Mouse (Mus musculus): Measurements from ENCODE around the gene Fhl2. TPM values are rescaled to one million over a fixed set of nuclear protein-coding genes. Genes with fewer than 3 reads are reported as not detected.
"Not testable (repeated sequence)": the region's sequence is repeated elsewhere in the genome, so short reads cannot be mapped to it uniquely, and the experiment has no call there.

Fhl2 gene
- total RNA-seq, 2 experiments from 2014 or later = 6.5 to 11.0 TPM

DNA sequence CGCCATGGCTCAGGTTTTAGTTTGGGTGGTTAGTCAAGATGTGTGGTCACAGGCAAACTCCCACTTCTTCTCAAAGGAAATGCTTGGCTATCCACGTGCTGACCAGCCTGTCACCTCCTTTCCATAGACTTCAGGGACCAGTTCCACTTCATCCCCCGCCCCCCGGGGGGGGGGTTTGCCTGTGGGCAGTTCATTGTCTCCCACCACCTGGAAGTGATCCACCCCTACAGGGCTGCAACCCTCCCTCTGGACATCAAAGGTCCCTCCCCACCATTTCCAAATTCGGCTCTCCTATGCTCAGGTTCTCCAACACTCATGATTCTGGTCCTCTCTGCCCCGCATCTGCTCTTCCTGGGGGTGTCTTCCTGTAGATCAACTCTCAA, 33.7 kb downstream of the Fhl2 start:
- DNase-seq = no peak
- intact Hi-C loops (cut with DNase I; ENCODE audit: low total_unique reads) = no loop called here

DNA sequence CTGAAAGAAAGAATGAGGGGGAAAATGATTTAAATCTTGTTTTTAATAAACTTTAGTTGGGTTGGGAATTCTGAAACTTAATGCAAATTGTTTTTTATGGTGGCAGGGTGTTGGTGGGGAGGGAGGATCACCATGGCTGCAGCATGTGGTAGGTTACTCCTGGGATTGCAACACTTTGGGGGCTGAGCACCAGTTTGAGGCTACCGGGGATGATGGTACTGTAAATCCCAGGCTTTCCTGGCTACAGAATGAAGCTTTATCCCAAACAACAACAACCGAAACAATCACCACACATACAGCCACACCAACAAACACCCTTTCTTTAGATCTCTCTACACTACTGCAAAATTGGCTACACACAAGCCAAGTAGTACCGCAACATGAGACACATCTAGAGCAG, 34.4 kb downstream of the Fhl2 start:
- DNase-seq = no peak
- intact Hi-C loops (cut with DNase I; ENCODE audit: low total_unique reads) = no loop called here

DNA sequence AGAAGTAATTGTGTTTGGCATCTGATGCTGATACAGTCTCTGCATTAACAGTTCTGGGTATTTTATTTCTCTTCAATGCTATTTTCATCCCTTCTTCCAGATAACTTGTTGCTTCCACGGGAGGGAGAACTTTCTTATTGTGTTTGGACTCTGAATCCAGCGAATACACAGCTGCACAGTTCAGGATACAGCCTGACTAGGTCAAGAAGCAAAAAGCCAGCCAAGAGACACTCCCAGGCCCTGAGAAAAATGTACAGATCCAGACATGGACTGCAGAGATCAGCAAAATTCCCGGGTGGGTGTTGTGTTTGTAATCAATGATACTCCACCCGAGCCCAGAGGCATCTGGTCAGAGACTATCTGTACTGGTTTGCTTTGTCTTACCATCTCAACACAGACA, 37.4 kb downstream of the Fhl2 start:
- intact Hi-C loops (cut with DNase I; ENCODE audit: low total_unique reads) = no loop called here
- no peak for DNase-seq

DNA sequence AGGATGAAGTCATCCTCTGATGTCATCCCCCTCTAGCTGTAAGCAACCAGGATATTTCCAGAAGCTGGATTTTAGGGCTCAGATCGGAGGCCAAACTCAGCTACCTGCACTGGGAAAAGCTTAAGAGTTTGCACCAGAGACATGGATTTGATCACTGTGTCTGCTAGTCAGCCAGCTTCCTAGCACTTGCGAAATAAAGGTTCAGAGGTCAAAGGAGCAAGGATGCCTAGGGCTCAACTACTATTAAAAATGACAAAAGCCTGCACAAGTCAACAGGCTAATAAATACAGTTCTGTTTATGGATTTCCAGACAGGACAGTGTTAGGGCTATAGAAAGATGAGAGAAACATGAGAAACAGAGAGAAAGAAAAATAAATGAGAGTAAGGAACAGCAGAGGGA, 38.9 kb downstream of the Fhl2 start:
- DNase-seq = no peak
- intact Hi-C loops (cut with DNase I; ENCODE audit: low total_unique reads) = no loop called here

DNA sequence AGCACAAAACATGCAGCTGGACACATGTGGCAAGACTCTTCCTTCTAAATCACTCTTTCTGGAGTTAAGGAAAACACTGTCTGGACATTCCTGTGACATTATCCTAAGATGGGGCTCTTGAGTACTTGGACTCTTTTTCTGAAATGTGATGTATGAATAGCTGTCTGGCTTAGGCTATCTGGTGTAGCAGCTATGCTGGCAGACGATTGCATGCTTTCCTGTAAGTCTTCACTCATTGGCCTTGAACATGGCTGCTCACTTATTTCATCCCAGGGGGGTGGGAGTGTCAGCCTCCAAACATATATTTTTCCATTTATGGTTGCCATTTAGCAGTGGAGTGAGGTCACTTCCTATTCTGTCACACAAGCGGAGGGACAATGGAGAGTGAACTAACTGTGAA, 42.3 kb downstream of the Fhl2 start:
- DNase-seq = no peak
- intact Hi-C loops (cut with DNase I; ENCODE audit: low total_unique reads) = no loop called here

DNA sequence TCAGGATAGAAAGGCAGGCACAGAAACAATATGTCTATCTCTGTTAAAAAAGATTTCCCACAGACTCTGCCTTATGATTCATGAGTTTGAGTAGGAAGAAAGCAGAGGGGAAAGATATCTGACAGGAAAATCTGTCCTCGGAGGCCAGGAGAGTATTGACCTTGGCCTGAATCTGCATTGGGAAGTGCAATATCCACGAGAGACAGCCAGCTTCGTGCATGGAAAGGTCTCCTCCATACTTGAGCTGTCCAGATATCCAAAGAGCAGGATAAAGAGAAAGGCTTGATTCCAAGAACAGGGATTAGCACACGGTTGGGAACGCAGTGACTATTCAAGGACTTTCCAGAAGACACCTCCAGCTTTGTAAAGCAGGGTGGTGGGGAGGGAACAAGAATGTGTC, 43.2 kb downstream of the Fhl2 start:
- no peak for DNase-seq
- intact Hi-C loops (cut with DNase I; ENCODE audit: low total_unique reads) = no loop called here

DNA sequence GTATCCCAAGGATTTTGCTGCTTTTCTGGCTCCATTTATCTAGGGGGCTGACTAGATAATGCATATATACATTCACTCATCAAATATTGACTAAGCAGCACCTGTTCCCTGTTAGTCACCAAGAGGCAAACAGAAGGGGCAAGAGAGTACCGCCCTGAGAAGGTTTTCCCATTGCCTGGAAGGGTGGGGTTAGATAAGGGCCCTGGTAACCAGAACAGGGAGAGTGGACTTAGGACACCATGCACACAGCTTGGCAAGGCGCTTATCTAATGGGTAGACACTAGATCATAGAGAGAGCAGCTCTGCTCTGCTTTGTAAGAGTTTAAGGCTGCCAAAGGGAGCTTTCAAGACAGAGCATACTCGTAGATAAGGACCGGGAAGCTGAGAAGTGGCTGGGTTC, 44.2 kb downstream of the Fhl2 start:
- DNase-seq = no peak
- intact Hi-C loops (cut with DNase I; ENCODE audit: low total_unique reads) = no loop called here

DNA sequence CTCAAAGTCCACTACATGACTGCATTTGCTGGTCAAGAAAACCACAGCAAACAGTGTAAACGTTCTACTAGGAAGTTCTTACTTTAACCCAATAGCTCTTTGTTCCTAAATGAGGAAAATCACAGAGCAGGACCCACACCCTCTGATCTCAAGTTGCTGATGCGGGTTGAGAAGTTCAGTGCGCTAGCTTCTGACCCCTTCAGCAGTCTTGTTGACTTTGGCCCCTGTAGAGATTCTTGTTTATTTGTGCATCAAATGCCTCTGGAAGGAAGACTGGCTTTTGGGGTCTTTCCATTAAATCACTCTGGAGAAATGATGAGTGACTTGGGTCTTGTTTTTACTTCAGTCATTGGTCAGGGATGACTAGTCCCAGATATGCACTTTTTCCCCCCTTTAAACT, 46.6 kb downstream of the Fhl2 start:
- no peak for DNase-seq
- intact Hi-C loops (cut with DNase I; ENCODE audit: low total_unique reads) = no loop called here

DNA sequence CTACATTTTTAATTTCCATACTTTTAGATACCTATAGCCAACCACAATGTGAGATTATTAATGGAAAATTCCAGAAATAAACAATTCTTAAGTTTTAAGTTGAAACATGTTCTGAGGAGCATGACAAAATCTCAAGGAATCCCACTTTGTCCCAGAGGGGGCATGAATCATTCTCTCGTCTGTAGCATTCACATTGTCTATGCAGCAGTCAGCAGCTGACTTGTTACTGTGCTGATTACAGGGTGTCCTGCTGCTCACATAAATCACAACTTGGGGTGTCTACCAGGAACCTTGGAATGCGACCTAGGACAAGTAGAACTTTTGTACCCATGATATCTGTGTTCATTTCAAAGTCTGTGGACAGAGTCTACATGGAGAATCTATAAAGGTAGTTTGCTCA, 49.3 kb downstream of the Fhl2 start:
- no peak for DNase-seq
- intact Hi-C loops (cut with DNase I; ENCODE audit: low total_unique reads) = no loop called here

DNA sequence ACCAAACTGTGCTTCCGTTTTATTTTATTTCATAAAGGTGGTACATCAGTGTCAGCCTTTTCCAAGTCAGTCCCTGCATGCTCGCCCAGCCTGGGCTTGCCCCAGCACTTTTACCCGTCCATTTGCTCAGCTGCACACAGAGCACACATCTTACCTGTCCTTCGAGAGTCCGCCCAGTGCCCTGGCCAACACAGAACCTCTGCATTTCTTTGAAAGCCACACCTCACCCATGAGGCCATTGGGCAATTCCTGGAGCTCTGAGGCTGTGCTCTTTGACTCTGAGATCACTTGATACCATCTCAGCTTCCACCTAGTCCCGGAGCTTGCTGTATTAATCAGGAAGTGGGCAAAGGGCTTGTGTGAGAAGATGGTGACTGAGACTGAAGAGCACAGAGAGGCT, 51.4 kb downstream of the Fhl2 start:
- intact Hi-C loops (cut with DNase I; ENCODE audit: low total_unique reads) = no loop called here
- DNase-seq = no peak

DNA sequence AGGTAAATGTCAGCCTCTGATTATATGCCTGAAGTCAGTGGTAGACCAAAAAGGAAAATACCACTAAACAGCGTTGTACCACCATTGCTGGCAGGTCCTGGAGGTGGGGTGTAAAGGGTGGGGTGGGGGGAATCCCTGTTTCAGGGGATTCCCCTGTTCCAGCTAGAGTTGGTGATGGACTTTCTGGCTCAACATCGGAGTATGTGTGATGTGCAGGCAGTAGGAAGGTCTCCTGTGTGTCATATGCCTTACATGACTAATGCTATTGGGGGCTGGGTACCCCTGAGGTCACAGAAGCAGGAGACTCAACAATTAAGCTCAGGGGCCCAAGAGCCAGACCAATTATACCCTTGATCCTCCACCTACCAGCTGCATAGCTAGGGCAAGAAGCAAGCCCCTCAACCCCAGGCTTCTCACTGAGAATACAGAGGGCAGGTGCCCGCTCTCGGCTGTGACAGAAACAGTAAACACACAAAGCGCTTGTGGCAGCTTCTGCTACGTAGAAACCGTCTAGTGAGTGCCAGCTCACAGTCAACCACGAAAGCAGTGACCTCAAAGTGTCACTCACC, 52.4 kb downstream of the Fhl2 start:
- intact Hi-C loops (cut with DNase I; ENCODE audit: low total_unique reads) = no loop called here
- DNase-seq = no peak

DNA sequence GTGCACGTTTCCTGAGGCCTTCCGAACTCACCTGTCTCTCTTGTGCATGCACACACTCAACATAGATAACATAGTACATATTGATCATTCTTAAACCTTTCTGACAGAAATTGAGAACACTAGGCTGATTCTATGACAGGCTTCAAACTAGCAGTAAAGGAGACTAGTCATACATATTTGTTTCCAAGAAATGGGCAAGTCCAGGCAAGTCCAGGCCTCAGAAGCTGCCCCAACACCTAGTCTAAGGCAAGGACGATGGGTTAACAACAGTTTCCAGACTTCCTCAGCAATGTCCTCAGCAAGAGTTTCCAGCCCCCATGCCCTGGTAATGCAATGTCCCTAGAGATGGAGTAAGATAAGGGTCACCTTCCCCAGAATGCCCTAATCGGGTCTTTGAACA, 53.0 kb downstream of the Fhl2 start:
- DNase-seq = no peak
- intact Hi-C loops (cut with DNase I; ENCODE audit: low total_unique reads) = no loop called here

DNA sequence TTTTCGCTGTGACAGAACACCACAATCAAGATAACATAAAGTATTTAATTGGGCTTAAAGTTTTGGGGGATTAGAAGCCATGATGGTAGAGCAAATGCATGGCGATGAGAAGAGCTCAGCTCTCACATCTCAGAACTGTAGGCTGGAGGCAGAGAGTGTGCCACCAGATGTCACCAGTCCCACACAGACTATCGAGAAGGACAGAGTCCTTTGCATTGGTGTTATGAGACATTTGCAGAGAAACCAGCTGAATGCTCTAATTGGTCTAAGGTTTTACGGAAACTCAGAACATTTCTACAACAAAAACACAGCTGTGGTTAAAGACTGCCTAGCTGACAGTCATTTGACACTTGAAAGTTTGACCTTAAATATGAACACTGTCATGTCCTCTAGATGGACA, 53.5 kb downstream of the Fhl2 start:
- intact Hi-C loops (cut with DNase I; ENCODE audit: low total_unique reads) = no loop called here
- no peak for DNase-seq

DNA sequence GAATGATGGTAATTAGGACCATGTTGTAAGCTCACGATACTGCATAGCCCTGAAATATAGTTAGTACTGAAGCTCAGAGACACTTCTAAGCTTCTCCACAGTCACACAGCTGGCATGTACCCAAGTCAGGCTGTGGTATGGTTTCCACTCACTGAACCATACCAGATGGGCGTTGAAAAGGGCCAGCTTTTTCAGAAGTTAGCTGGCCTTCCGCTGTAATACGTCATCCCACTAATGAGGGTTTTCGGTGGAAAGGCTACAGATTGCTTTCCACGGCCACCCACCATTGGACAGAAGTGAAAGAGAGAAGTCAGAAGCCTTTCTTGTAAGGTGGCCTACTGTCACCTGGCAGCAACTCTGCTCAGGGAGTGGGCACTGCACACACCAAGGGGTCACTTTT, 53.9 kb downstream of the Fhl2 start:
- no peak for DNase-seq
- intact Hi-C loops (cut with DNase I; ENCODE audit: low total_unique reads) = no loop called here

DNA sequence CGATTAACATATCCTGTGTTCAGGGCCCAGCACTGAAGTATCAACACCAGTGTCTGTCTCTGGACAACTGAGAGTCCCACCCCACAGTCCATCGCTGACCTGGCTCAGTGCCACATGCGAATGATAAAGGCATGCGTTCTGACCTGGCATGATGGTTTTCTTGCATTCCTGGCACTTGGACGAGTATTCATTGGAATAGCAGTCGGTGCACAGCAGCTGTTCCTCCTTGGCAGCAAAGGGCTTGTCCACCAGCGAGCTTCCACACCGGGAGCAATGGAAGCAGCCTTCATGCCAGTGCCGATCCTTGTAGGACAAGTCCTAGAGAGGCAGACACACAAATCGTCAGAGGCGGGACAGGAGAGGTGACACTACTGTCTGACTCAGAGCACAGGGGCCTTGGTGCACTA, 55.2 kb downstream of the Fhl2 start:
- peak; percentile 25 for DNase-seq
- intact Hi-C loops (cut with DNase I; ENCODE audit: low total_unique reads) = loop anchor here (2.0 kb wide), 1 partner anchor 121 kb away; no protein-coding TSS in a partner anchor

DNA sequence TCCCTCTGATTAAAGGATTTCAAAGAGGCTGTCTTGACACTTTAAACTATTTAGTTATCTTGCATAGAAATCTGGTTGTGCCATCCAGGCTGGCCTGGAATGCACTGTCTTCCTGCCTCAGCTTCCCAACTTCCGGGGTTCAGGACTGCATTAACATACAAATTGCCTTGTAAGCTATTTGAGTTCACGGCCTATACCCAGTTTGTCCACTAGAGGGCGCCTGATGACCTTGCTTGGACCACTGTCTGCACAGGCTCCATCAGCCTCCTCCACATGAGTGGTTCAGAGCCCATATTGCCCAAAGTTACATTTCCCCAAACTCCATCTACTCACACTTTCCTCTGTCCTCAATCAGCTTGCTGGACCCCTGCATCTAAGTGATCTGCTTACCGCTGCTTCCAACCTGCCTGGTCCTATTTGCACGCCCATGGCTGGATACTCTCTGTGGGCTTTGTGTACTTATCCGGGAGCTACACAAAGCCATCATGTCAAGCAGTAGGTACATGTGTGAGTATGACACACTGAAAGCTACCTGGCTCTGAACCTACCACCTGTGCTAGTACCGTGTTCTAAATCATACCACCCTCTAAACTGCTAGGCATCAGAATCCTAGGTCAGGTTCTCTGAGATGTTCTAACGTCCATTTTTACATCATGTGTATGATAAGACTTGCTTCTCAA, 57.1 kb downstream of the Fhl2 start:
- intact Hi-C loops (cut with DNase I; ENCODE audit: low total_unique reads) = loop anchor here (2.0 kb wide), 1 partner anchor 123 kb away; no protein-coding TSS in a partner anchor
- DNase-seq = peak; percentile 83

DNA sequence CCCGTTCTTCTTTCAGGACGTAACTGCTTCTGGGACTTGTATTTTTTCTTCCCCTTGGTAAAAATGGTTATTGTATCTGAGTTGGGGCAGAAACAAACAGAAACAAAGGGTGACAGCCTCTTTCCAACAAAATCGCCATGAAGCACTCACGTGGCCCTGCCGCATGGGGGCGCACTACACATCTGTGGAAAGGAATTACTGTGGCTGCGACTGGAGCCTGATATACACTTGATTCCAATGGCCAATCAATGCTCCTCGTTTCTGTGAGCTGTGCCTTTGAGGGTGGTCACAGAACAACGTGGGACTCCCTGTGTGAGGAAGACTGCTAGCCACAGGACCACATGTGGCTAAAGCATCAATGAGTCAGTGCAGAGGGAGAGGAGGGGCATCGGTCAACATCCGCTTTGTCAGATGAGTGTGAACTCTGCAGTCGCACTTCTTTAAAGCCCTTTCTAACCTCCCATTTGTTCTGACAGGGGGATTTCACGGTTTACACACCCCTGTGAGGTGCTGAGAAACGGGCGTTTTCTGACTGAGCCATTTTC, 58.4 kb downstream of the Fhl2 start:
- no peak for DNase-seq
- intact Hi-C loops (cut with DNase I; ENCODE audit: low total_unique reads) = no loop called here

DNA sequence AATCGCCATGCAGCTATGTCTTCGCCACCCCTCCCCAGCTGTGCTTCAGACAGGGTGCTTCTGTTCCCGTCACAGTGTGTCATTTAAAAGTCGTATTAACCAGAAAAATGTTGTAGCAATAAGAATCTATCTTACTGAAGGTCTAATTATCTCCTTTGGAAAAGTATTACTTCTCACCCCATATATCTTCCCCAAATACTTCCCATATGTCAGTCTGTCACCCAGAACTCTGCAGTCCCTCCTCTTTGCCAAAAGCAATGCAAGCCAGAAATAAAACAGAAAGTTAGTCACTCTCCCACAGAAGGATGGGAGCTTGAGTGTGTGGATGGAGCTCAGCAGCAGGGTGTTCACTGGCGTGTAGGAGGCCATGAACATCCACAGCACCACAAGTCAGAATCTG, 59.5 kb downstream of the Fhl2 start:
- no peak for DNase-seq
- intact Hi-C loops (cut with DNase I; ENCODE audit: low total_unique reads) = no loop called here

DNA sequence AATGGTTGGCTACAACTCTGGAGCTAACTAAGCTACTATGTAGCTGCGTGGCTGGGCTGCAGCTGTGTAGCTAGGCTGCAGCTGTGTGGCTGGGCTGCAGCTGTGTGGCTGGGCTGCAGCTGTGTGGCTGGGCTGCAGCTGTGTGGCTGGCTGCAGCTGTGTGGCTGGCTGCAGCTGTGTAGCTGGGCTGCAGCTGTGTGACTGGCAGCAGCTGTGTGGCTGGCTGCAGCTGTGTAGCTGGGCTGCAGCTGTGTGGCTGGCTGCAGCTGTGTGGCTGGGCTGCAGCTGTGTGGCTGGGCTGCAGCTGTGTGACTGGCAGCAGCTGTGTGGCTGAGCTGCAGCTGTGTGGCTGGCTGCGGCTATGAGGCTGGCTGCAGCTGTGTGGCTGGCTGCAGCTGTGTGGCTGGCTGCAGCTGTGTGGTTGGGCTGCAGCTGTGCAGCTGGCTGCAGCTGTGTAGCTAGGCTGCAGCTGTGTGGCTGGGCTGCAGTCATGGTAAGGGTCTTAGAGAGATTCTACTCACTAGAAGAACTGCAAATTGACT, 60.2 kb downstream of the Fhl2 start:
- DNase-seq; intact Hi-C loops (cut with DNase I; ENCODE audit: low total_unique reads): not testable (repeated sequence)

DNA sequence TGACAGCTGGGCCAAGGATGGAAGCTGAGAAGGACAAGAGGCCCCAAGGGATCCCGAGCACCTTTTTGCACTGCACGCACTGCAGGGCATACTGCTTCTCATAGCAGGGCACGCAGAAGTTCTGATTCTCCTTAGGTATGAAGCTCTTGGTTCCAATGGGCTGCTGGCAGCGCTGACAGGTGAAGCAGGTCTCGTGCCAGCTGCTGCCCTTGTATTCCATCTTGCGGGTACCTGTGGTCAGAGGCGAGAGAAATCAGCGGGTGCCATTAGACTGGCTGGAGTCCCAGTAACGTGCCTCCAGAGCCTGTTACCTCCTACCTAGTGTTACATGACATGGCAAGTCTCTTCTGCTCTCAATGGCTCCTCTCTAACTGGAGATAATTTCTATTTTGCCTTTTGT, 65.2 kb downstream of the Fhl2 start:
- intact Hi-C loops (cut with DNase I; ENCODE audit: low total_unique reads) = no loop called here
- no peak for DNase-seq

Data from gastrocnemius, postnatal 14 days (tissue).